Mouse (Mus musculus) heart, adult 2 months (tissue): Measurements from ENCODE around the gene Dut.

Experiments used
- CTCF ChIP-seq: fragments of 200-600 bp; IDR thresholded peaks from 2 replicates; pipeline ENCODE4 v1.8.1; 2022; ENCODE audit warnings: antibody characterized with exemption, mild to moderate bottlenecking, moderate library complexity
- EP300 ChIP-seq: fragments of 200-500 bp; IDR thresholded peaks from 2 replicates; pipeline ENCODE4 v1.6.1; 2011; ENCODE audit warnings: low read depth, low read length, control low read depth; ENCODE audit not compliant: insufficient read depth
- POLR2A ChIP-seq: fragments of 200-500 bp; IDR thresholded peaks from 2 replicates; pipeline ENCODE4 v1.6.1; 2011; ENCODE audit warnings: mild to moderate bottlenecking, low read depth, low read length, control low read depth; ENCODE audit not compliant: insufficient read depth

- no peak for TF ChIP-seq CTCF
- TF ChIP-seq POLR2A, result no peak
- no peak for TF ChIP-seq EP300
These were observed 14.8 kb upstream of the Dut start for GRCm38 (mm10) chr2:125232183-125232582.
